Mouse (Mus musculus): ENCODE data around the gene Rpn2.

The Rpn2 gene

DNA sequence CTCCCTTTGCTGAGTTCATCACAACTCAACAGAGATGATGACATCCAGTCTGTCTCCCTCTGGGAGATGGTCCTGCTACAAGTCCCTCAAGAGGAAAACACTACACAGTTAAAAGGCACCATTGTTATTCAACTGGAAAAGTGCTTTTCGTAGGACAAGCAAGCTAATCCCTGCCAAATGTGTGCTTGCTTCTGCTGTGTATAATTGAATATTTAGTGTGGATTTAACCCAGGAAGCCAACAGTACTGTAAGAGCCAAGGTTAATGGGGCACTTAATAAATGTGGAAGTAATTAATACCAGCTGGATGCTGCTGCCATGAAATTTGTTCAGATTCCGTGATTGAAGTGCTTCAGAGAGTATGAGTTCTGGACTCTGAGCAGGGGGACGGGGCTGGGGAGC lies 75.3 kb downstream of the Rpn2 start:
- DNase-seq = no peak

DNA sequence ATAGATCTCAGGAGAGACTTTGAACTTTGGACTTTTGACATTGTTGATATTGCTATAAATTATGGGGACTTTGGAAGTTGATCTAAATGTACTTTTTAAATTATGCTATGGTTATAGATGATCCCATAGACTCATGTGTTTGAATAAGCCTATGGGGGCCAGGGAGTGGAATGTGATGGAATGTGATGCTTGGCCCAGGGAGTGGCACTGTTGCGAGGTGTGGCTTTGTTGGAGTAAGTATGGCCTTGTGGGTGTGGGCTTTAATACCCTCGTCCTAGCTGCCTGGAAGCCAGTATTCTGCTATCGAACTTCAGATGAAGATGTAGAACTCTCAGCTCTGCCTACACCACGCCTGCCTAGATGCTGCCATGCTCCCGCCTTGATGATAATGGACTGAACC lies 81.2 kb downstream of the Rpn2 start:
- no peak for DNase-seq

DNA sequence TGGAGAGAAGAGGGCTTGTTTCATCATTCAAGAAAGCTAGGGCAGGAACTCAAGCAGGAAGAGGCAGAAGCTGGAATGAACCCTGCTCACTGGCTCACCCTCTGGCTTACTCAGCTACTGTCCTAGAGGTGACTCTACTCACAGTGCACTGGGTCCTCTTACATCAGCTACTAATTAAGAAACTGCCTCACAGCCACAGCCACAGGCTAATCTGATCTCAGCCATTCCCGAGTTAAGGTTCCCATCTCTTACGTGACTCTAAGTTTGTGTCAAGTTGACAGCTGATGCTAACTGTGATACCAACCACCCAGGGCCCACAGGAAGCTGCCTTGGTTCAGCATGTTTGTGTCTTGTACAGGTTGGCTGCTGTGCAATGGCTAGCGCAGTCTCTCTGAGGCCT lies 84.2 kb downstream of the Rpn2 start:
- no peak for DNase-seq

DNA sequence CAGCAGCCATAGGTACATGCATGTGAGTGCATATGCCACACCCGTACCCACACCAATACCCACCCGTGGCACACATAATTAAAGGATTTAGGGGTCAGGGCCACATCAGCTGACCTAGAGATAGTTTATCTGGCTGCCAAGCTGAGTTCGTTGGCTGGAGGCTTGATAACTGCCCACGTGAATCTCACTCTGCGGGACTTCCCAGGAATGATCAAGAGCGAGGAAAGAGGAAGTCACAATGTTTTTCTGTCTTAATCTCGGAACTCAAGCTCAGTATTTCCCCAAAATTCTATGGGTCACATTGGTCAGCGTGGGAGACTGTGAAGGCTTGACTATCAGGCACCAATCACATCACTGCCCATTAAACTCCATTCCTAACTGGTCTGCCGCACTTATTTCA lies 87.9 kb downstream of the Rpn2 start:
- DNase-seq = no peak

DNA sequence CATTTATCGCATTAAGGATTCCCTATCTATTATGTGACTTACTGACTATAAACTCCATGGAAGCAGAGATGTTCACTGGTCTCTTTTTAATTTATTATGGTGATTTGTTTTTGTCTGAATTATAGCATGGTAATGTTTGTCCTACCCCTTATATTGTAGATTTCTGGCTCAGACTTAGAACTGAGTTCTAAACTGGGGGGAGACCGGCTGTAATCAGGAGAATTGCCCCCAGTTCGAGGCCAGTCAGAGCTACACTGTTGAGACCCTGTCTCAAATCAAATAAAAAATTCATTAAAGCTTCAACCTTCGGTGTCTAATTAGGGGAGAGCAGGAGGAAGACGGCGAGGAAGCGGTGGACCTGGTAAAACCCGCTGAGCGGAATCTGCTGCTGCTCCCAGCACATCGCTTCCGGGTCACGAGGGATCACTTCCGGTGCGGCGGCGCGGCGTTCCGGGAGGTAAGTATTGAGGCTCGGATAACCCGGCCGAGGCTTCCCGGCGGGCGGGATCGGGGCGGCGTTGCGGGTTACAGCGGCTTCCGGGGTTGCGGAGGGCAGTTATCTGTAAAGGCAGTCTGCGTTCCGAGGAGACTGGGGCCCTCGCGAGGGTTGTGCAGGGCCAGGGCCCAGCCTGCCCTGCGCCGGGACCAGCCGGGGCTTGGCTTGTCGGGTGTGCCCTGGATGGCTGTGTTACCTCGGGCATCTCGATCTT lies 88.5 kb downstream of the Rpn2 start, which contains the start of gene Manbal:
Manbal (plus strand) TSS at position 411 of the 710 bp plus-strand sequence.
- peak; percentile 98 for DNase-seq

DNA sequence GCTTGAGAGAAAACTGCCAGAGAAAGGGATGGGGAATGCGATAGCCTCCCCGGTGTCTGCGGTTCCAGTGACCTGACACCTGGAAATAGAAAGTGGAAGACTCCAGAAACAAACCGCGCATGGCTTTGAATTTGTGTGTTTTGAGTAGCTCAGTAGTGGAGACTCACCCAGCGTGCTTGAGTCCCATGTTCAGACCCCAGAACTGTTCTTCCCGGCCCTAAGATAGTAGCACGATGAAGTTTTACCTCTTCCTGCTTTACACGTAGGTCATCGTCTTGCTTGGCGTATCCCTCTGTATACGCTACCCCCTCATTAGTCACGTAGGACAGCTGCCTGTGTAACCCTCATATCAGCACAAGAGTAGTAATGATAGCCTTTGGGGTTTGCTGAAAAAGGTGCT lies 89.2 kb downstream of the Rpn2 start:
- DNase-seq = no peak

DNA sequence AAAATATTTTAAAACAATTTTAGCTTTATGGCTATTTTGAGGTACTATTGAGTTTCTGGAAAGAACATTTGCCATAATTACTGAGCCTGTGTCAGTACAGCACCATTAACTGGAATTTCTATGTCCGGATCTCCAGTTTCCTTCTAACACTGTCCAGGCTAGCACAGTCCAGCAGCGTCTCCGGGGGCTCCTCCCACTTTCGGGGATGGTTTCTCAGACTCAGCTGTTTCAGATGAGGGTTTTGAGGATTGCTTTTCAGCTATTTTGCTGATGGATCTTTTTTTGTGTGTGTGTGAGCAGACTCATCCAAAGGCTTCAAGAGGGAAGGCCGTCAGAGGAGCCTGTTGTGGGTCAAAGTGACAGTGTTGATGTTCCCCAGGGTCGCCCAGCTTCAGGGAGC lies 92.9 kb downstream of the Rpn2 start:
- no peak for DNase-seq

DNA sequence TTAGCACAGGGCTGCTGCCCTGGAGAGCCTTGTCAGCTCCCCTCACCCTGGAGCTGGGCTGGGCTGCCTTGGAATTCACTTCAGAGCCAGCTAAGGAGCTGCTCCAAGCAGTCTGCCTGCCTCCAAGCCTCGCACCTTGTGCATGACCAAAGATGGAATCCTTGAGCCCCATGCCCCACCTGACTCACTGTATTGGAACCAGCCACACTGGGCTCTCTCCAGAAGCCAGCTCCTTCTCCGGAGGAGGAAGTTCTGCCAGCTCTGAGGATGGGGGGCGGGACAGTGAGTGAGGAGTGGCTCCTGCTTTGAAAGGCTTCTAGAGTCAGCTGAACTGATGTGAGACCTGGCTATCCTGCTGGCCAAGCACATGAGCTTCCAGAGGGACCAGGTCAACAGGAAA lies 94.9 kb downstream of the Rpn2 start:
- no peak for DNase-seq

DNA sequence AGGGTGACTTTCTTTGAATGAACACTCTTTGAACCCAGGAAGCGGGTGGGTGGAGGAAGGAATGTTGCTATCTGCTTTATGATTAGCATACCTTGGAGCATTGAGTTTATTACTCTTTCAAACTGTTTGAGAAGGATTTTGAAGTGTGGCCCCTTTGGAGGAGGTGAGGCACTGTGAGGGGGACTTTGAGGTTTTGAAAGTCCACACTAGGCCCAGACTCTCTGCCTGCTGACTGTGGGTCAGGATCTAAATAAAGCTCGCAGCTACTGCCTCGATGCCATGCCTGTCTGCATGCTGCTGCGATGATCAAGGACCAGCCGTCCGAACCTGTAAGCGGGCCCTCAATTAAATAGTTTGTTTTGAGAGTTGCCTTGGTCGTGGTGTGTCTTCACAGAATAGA lies 96.2 kb downstream of the Rpn2 start:
- DNase-seq = no peak

Measured in thymus, postnatal 25 days (tissue).